Mouse (Mus musculus) right cerebral cortex, adult 18-20 months (tissue): ENCODE results near the gene Tubgcp6.

Source experiments
- DNase-seq: peaks from one replicate; pipeline ENCODE4 v3.0.0; 2022; ENCODE audit warnings: mixed read lengths

The Tubgcp6 gene

GRCm38 (mm10) chr15:89061761-89062517 is 61.0 kb downstream of the Tubgcp6 start:
- DNase-seq: no peak

GRCm38 (mm10) chr15:89060811-89061460 is 62.0 kb downstream of the Tubgcp6 start:
- DNase-seq: no peak

DNA sequence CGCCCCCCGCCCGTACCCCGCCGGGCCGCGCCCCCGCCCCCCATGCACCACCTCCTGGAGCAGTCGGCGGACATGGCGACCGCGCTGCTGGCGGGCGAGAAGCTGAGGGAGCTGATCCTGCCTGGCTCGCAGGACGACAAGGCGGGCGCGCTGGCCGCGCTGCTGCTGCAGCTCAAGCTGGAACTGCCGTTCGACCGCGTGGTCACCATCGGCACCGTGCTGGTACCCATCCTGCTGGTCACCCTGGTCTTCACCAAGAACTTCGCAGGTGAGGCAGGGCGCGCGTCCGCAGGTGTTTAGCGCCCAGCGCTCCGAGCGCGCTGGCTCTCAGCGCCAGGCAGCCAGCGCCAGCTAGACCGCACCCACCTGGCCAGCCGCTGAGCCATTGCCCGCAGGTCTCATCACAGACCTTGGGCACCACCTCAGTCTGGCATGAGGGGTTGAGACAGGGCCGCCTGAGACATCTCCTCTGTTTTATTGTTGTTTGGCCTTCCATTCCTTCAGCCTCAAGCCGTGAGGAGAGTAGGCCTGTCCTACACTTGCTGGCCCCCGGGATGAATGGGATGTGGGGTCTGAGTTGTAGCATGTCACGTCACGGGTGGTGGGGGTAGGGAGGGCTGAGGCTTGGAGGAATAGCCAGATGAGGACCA is 62.8 kb downstream of the Tubgcp6 start:
- peak; percentile 42 for DNase-seq

- no peak for DNase-seq
Measured at GRCm38 (mm10) chr15:89059161-89059931, 63.6 kb downstream of the Tubgcp6 start, which contains the start of gene Panx2. Panx2 (plus strand) TSS chr15:89059734.

GRCm38 (mm10) chr15:89058736-89059135 is 64.2 kb downstream of the Tubgcp6 start:
- DNase-seq: no peak

- no peak for DNase-seq
Measured at GRCm38 (mm10) chr15:89054666-89055065, 68.2 kb downstream of the Tubgcp6 start.
